Mouse (Mus musculus) forelimb bud, embryonic 11.5 days (tissue): ENCODE measurements around the gene Rwdd3.
A peak's percentile ranks its signal among the peaks of the same experiment; 100 is the strongest.

ENCODE experiments used
- DNase-seq: peaks from one replicate; pipeline ENCODE4 v3.0.0-alpha.2; 2012; ENCODE audit warnings: low read depth, low spot score

Rwdd3 gene

DNA sequence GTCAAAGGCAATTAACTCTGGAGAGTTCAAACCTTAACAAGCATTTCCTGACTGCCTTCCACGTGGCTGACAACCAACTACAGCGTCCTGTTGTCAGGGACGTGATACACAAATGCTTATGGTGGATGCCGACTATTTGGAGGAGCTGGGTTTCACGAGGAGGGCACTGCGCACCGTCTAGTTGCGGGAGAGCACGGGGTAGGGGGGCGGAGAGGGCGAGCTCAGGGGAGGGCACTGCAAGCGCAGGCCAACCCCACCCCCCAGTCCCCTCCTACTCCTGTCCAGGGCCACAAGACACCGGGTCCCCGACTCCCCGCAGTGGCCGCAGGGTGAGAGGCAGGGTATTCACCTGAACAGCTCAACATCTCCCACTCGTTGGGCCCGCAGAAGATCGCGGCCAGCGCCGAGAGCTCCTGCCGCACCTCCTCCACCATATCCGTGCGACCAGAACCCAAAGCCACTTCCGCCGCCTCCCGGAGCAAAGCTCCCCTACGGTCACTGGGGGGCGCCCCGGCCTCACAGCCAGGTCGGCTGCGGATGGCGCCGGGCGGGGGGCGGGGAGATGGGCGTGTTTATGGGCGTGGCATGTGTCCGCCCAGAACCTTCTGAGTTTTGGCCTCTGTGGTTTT lies at the start of gene Rwdd3:
TSS of gene Rwdd3 (minus strand) at position 453 of the 629 bp plus-strand sequence.
- peak; percentile 85 for DNase-seq

DNA sequence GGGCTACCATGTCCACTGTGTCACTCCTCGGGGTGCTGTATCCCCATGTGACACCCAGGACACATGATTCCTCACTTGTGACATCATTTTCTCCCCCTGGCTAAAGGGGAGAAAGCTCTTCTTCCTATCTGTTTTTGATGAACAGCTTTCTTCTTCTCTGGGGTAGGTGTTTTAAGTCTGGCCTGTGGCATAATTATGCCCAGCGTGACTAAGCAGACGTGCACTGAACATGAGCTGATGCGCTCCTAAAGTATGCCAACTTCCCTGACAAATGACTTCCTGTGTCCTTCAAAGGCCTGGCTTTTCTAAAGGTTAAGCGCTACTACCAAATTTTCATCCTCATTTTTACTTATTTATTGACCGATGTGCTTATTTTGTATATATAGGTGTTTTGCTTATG lies 45.5 kb upstream of the Rwdd3 start:
- DNase-seq, result no peak

DNA sequence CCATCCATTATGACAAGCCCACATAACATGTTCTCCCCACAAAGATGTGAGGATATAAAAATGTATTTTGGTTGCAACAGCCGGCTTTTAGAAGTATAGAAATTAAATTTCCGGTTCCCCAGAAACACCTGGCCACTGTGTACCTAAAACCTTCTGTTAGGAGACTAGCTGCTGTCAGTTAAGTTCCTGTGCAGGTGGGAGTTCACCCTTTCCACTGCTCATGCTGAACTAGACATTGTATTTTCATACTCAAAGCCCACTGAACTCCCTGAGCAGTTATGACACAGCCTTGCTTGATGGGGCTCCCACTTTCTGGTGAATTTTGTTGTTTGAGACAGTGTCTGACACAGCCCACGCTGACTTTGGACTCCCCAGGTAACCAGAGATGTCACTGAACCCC lies 42.0 kb upstream of the Rwdd3 start:
- no peak for DNase-seq

DNA sequence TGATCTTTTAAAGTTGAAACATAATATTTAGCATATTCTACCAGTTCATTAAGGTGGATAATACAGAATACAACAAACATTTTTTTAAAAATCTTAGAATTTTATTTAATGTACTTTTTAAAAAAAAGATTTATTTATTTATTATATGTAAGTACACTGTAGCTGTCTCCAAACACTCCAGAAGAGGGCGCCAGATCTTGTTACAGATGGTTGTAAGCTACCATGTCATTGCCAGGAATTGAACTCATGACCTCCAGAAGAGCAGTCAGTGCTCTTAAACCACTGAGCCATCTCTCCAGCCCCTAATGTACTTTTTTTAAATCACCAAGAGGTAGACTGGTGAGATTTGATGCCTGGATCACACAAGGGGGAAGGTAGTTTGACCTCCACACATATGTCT lies 40.7 kb upstream of the Rwdd3 start:
- no peak for DNase-seq

DNA sequence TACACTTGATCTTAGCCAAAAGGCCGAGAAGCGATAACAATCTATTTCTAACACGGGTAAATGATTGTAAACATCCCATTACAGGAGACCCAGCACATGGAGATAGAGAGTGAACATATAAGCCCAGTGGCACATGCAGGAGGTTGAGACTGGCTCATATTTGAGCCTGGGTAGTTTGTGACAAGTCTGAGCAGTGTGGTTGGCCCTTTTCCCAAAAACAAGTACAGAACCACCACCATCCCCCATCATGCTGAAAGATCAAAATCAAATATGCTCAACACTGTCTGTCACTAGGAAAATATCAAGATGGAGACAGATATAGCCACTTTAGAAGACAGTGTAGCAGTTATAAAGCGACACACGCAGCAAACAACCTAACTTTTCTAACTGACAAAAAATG lies 37.5 kb upstream of the Rwdd3 start:
- no peak for DNase-seq

DNA sequence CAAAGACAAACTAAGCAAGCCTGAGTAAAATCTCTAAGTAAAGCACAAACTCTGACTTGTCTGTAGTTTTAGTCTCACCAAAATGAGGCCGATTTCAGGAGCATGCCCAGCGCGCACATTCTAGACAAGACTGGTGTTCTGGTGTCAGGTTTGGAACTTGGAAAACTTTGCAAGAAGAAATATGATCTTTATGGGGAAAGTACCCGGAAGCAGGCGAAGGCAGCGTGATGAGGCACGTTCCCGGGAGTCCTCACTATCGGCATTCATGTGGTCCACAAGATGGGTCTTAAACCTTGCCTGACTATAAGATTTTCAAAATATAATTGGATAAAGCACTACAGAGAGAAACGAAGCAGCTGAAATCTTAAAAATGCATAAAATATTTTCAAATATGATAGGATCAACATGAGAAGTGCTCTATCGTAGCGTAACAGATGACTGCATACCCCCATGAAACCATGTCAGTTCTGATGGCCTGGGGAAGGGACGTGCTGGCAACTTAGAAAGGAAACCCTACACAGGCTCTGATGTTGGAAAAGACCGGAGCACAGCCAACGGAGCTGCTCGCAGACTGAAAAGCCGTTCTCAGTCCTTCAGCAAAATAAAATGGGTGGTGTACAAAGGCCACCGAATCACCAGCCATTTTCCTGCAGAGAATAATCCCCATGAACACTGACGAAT lies 34.8 kb upstream of the Rwdd3 start:
- DNase-seq, result no peak

DNA sequence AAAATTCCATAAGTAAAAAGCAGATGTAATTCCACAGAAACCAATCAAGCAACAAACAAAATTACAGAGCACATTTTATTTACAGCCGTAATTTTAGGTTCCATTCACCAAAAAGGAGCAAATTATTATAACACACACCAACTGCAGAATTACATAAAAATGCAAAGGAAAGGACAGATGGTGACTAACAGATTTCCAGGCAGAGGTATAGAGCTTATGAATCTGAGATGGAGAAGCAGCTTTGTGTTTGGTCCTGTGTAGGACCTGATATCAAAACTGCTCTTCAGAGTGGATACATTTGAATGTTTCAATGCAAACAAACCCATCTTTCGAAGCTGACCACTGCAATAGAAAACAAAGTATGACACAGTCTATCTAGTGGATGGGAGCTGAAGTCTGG lies 31.1 kb upstream of the Rwdd3 start:
- DNase-seq, result no peak

DNA sequence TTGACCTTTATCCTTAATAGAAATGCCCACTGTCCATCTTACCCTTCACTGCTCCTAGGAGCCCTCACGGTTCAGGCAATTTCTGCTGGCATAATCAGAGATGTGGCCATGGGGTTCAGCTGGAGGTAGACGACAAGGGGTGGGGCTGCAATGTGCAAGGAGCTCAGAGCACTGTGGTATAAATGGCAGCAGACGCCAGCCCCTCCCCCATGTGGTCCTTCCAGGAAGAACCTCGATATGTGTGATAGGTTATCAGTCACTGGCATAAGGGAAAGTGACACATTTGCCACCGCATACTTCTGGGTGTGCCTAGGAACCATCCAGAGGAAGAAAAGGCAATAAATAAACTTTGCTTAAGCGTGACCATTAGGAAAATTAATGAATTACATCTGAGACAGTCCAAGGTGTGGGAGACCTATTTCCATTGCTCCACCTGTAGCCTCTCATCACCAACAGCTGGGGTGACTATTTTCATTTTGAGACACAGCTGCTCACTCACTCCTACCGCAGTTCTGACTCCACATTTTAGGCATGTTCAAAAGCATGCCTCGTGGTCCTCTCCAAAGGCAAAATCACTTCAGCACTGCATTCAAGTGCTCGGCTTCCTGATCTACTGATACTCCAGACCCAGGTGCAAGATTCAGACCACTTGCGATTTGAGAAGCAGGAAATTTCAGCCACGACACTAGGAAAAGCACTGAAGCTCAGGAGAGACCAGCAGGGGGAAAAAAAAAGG lies 29.7 kb upstream of the Rwdd3 start:
- DNase-seq, result no peak

DNA sequence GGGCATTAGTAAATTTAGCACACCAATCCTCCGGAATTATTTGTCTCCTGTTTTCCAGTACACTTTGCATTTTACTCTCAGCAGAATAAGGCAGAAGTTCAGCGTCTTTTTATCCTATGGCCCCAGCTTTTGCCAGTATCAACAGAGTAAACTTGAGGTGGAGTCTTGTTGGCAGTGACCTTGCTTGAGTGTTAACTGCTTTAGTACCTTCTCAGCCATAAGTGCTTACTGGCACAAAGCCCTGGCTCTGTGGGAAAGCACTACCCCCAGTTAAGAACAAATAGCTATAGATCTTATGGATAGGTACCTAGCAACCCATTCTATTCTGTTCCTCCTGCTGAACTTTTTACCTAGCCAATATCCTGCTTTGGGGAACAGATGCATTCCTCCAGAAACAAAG lies 17.7 kb upstream of the Rwdd3 start:
- no peak for DNase-seq

DNA sequence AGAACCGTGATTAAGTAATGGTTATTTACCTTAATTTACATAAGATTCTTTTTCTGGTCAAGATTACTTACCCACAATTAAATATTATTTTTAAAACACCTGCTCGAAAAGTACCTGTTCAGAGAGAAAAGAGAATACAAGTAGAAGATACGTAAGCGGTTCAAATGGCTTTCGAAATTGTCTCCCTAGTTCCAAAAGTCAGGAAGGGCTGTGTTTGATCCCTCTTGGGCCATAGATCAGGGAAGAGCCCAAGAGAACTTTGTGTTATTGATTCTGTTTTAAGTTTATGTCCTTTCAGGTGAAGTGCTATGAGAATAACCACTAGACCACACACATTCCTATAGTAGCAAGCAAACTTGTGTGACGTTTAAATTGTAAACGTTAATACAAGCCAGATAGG lies 16.0 kb upstream of the Rwdd3 start:
- no peak for DNase-seq

DNA sequence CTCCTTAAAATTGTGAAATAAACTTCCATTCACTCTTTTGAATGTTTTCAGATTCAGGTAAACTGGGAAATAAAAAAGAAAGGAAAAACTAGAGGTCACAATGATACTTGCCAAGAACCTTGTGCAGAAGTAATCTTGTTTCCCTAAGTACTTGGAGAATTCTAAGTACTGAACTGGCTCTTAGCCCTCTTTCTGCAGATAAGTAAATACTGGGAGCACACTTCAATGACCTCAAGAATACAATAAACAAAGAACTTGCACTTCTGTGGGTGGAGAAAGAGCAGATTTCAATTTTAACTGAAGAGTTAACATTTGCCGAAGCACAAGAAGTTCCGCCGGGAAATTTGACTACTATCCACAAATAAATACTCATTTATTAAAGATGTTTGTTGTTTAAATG lies 15.4 kb upstream of the Rwdd3 start:
- DNase-seq, result no peak

DNA sequence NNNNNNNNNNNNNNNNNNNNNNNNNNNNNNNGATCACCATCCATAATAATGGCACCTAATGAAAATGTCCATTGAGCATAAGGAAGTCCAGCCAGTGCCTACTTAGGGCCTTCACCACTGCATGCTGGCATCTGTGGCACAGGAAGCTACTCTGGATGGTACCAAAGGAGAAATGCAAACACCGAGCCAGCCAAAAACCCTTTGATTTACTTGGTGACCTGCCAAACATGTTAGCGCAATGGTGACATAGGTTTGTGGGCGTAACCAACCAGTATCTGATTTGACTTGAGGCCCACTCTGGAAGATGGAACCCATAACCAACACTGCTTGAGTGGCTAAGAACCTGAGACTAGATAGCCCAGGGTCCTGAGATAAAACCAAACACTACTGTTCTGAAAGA lies 13.7 kb upstream of the Rwdd3 start:
- no peak for DNase-seq

DNA sequence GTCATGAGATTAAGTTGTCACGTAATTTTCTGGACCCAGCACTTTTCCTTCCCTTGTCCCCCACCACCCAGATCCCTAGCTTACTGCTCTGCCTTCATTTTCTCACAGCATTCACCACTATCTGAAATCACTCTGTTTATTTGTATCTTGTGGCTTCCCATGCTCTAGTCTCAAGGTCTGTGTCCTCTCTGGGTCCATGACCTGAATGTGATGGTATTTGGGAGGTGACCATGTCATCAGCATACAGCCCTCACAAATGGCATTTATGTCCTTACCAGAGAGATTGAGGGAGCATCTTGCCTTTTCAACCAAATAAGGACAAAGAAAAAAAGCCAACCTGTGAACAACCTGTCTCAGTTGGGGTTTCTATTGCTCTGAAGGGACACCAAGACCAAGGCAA lies 4.5 kb upstream of the Rwdd3 start:
- DNase-seq, result no peak

DNA sequence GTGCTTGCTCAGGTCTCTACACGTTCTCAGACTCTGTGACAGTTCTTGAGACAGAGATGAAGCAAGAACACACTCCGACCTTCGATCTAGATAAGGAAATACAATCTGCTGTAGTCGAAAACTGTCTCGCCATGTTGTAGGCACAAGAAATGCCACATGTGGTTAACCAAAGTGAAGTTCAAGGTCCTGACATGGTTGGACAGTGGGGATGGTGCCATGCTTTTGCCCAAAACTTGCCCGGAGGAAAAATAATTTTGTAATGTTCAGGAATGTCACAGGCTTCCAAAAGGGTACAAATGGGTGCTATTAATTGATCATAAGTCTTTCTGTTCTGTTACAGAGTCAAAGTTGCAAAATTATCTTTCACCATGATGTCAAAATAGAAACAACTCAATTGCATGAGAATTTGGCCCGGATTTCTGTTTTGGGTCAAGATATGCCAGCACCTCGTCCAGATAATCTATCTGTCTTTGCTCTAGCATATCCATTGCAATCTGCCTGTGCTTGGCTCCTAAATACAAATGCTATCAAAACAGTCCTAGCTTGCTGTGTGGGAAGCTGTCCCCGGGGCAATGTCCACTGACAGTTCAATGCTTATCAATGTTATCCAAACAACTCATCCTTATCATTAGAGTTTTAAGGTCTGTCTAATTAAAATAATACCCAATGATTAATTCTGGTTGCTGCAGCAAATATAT lies 2.9 kb upstream of the Rwdd3 start:
- no peak for DNase-seq

DNA sequence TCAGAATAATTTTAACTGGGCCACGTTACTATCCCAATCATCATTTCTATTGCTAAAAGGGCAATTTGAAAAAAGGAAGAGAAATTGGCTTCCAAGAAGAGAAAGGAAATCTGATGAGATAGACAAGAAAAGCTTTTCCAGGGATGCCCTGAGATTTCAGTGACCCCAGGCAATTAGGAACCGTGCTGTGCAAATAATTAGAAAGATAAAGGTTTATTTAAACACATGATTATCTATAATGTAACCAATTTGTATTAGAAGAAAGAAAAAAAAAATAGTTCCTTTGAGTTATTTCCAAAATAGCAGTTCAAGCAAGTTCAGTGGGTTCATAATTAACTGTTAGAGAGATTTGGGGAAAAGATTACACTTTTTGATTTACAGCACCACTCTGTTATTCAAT lies 1.2 kb upstream of the Rwdd3 start:
- DNase-seq, result no peak

DNA sequence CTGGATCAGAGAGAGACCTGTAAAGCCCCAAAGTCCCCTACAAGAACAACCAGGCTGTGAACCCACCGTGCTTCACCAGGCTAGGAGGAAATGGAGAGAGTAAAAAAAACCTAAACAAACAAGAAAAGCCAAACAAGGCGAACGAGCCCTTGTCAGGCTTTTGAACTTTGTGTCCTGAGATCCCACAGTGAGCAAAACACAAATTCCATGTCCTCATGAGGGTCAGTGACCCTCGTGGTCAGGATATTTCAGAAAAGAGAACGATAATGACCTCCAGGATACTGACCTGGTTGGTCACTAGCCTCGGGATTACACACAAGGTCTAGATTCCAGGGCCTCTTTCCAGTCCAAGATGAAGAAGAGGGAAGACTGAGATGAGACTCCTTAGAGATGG lies 374 bp upstream of the Rwdd3 start:
- no peak for DNase-seq

DNA sequence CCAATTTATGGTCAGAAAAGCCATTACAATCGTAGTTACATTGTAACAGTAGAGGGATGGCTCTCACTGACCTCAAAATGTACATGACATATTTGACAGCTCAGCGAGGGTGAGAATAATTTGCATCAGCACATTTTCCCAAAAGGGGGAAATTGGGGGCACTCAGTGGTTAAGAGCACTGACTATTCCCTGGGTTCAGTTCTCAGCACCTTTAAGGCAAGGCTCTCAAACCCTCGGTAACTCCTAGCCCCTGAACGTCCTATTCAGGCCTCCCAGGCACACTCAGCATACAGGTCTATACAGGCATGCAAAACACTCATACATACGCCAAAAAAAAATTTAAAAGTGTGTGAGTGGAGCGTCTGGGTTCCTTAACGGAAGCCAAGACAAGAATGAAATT lies 864 bp downstream of the Rwdd3 start:
- DNase-seq, result no peak

DNA sequence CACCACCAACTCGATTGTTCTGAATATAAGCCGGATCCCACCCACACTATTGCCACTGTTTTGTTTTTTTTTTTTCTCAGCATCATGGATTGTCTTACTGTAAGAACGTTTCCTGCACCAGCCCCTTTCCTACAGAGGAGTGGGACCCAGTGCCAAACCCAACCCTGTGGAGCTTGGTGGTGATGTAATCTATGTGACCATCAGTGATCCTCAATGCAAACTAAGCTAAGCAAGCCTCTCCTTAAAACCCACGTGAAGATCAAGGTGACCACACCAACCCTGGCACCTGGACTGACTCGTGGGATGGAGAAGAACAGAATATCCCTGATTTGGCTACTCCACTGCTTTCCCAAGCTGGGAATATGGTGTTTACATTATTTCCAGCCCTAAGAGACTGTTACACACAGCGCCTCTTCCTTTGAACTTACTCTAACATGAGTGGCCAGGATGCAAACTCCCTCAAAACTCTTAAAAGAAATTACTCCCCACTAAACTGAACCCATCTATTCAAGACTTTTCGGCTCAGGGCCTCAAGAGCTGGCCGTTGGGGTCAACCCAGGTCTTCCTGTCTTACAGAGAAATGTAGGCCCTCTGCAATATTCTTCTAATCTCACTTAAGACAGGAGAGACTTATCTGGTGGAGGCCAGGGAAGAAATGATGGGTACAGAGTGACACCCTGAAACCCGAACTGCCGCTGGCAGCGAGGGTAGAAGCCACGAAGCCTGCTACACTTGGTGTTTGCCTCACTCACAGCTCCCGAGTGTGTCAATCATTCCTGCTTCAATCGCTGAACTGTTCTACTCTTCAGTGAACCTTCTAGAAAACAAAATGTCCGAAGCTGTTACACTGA lies 2.2 kb downstream of the Rwdd3 start:
- DNase-seq, result no peak

DNA sequence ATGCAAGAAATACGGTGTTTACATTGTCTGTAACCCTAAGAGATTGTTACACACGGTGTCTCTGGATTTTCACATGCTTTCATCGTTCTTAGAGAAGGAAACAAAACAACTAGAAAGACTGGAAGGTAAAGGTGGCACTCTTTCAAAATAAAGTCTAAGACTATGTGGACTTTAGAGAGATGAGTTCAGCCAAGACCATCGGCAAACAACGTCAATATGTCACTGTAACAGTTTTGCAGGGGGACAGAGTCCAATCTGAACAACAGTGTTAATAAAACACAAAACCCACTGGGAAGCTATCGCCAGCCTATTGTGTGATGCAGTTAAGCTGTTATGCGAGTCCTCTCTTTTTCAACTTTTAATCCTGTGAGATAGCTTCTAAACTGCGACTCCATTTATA lies 2.9 kb downstream of the Rwdd3 start:
- DNase-seq, result no peak

DNA sequence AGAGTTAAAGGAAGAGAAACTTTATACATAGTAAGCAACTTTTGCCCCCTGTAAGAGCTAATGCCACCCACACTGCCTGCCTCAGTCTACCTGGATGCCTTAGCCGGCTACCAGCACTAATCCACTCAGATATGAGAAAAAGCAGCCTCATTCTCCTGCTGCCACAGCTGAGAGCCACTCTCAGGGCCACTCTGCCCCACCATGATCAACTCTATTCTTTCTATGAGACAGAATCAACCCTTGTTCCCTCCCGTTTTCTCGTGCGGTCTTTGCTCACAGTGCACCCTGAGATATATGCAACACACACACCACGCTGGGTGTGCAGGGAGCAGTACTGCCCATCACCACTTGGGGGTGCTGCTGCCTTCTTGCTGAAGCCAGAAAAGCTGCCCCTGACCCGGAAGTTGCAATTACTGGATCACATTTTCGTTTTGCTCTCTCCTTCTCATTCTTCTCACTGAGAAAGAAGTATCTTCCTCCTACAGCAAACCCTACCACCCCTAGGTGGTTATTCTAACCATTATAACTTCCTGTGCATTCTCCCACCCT lies 8.2 kb downstream of the Rwdd3 start:
- DNase-seq, result peak; percentile 40

DNA sequence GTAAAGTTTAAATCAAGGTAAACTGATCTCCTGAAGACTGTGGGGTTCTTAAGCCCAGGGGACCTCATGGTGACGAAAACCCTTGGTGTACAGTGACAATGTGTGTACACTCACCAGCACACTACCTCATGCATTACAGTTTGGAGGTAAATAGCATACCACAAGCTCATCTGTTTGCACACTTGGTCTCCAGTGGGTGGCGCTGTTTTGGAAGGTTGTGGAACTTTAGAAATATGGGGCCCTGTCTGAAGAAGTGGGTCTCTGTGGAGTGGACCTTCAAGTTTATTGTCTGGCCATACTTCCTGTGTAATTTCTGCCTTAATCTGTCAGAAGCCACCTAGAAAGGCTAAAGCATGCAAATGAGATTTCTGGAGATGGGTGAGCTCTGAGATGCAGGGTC lies 9.8 kb downstream of the Rwdd3 start:
- DNase-seq, result no peak
